Mouse (Mus musculus) heart, postnatal 14 days (tissue): ENCODE measurements around the gene Khk. TPM values are rescaled to one million over a fixed set of nuclear protein-coding genes. Genes with fewer than 3 reads are reported as not detected.

Experiments used
- DNase-seq, 2 experiments: peaks; one replicate each; pipeline ENCODE4 v3.0.0; 2021 to 2022
- intact Hi-C: fragments of 180-260 bp; cut with DNase I; formaldehyde crosslinking; loops from one replicate; pipeline ENCODE4 v1.15.1; 2025
- total RNA-seq, 2 experiments: library from RNA; stranded (reverse); gene quantifications; 2 replicates each; pipeline ENCODE4 v1.2.3; 2021

Gene Khk
- total RNA-seq, 2 experiments from 2014 or later: 15.4 TPM

DNA sequence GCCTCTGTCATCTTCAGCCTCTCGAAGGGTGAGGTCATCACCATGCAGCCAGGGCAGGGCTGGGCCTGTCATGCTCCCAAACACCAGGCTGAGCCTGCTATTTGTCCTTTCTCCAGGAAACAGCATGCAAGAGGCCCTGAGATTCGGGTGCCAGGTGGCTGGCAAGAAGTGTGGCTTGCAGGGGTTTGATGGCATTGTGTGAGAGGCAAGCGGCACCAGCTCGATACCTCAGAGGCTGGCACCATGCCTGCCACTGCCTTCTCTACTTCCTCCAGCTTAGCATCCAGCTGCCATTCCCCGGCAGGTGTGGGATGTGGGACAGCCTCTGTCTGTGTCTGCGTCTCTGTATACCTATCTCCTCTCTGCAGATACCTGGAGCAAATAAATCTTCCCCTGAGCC lies 9.6 kb downstream of the Khk start:
- no peak for DNase-seq

DNA sequence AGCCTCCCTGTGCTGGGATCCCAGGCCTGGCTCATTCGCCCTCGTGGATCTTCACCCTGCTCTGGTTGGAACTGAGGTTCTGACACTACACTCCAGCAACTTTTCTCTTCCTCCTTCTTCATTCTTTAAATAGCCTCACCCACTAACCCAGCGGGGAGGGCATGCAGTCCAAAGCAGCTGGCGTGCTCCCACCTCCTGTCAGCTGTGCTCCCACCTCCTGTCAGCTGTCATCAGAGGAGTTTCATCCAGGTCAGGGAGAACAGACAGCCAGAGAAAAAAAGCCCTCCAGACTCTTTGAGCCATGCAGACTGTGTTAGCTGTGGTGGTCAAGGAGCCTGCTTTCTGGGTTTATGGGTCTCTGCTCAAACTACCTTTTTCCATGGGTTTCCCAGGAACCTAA lies 10.1 kb downstream of the Khk start:
- intact Hi-C loops: loop anchor here (2.0 kb wide), 1 partner anchor 63 kb away; no protein-coding TSS in a partner anchor
- no peak for DNase-seq

More for the DNA sequence above, 9.6 kb downstream of the Khk start:
- intact Hi-C loops: loop anchor here (1.0 to 2.0 kb wide), 2 partner anchors 64 to 73 kb away; no protein-coding TSS in a partner anchor

- DNase-seq: no peak
- intact Hi-C loops: no loop called here
Observed at GRCm38 (mm10) chr5:30933705-30934104, 12.5 kb downstream of the Khk start.

DNA sequence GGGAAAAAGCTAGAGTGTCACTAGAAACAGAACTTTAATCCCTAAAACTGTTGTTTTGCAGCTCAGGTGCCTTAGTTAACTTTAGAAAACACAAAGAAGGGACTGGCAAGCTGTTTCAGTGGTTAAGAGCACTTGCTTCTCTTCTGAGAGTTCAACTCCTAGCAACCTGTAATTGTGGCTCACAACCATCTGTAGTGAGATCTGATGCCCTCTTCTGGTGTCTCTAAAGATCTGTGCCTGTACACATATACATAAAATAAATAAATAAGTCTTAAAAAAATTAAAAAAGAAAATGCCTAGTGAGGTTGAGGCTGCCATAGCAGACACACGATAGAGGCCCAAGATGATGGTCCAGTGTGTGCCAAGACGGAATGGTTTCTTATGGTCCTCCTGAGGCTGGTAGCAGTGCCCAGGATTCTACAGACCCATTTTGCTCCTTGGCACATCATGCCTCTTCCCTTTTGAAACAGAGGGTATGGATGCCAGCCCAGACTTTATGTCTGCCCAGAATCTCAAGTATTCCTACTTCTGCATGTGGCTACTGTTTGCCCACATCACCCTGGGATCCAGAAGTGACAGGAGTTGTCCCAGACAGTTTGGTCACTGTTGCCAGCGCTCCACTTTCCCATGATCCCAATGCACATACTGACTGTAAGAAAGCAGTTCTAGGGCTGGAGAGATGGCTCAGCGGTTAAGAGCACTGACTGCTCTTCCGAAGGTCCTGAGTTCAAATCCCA lies 13.7 kb downstream of the Khk start:
- intact Hi-C loops: no loop called here
- DNase-seq: no peak

DNA sequence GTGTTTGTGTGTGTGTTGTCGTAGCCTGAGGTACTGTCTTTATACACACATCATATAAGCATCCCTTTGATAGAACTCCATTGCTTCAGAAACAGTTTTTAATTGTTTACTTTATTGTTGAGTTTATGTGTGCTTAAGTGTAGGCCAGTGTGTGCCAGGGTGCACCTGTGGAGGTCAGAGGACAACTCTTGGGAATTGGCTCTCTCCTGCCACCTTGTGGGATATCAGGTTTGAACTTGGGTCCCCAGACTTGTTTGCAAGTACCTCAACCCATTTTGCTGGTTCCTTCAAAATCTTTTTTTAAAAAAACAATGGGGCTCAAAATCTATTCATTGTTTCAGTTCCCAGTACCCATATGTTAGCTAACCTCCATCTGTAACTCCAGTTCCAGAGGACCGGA lies 21.8 kb downstream of the Khk start:
- DNase-seq: no peak
- intact Hi-C loops: no loop called here

DNA sequence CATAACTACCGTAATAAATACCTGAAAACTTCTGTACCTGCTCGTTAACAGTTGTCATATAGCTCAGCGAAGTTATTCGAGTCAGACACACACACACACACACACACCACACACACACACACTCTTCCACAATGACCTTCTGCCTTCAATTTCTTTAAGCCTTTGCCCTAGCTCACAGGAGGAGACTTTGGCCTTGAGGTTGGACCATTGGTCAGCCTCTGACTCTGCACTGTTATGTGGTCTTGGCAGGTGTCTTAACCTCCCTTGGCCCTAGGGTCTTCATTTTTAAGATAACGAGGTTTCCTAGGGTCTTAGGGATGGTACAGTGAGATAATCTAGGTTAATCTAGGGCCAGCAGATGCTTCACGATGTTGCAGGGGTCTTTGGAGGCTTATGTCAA lies 23.1 kb downstream of the Khk start:
- intact Hi-C loops: no loop called here
- no peak for DNase-seq

- DNase-seq: peak; percentile 46 to 64
- intact Hi-C loops: no loop called here
Observed at GRCm38 (mm10) chr5:30944956-30945781, 23.9 kb downstream of the Khk start, which contains the start of gene Cgref1. Gene Cgref1 (minus strand): TSS chr5:30945591.

DNA sequence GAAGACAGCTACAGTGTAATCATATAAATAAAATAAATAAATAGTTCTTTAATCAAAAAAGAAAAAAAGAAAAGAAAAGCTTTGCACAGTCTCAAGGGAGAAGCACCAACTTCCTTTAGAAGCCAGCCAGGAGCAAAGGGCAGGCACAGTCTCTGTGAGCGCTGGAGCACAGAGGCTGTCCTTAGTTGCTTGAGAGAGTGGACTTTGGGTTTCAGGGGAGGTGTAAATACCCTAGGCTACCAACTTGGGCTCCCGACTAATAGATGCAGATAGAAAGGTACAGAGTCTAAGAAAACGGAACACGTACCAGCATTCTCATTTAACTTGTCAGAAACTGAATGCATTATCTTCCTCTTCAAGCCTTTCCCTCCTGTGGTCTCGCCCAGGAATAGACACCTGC lies 27.4 kb downstream of the Khk start:
- intact Hi-C loops: no loop called here
- no peak for DNase-seq

DNA sequence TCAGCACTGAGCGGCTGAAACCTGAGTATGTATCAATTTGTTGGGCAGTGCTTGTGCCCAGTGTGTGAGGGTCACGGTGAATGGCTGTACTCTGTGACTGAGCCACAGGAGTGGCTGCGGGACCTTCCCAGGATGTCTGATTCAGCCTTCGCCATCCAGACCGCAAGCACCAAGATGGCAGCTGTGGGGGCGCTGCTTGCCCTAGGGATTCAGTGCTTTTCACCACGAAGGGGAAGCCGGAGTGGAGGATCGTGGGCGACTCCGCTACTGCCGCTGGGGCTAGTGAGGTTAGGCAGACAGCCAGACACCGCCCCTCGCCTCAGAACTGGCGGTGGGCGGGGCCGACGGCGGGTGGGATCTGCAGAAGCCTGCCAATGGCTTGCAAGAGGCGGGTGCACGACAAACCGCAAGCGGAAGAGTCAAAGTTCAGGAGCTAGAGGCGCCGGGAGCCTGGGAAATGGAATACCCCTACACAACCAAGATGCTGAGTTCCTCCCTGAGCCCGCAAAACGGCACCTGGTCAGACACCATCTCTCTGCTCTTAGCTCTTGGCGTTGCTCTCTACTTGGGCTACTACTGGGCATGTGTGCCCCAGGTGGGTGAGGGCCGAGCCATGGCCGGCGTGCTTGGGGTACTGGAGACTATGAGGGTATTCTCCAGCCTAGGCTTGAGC lies 28.6 kb downstream of the Khk start:
- intact Hi-C loops: no loop called here
- DNase-seq: peak; percentile 94 to 95

- peak; percentile 39 to 45 for DNase-seq
- intact Hi-C loops: no loop called here
Observed at GRCm38 (mm10) chr5:30950451-30950850, 29.2 kb downstream of the Khk start.

DNA sequence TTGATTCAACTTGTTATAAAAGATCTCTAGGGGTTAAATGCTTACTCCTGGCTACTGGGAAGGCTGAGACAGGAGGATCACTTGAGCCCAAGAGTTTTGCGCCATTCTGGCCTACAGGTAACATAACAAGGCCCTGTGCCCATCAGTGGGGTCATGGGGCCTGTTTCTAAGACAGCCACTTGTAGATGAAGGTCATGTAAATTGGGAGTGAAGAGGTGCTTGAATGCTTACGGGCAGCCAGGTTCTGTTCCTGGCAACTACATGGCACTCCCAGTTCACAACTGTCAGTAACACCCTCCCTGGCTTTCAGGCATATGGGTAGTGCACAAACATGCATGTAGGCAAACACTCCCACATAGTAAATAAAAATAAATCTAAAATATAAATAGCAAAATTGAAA lies 29.7 kb downstream of the Khk start:
- intact Hi-C loops: no loop called here
- DNase-seq: no peak

GRCm38 (mm10) chr5:30951706-30952105 lies 30.5 kb downstream of the Khk start:
- intact Hi-C loops: no loop called here
- DNase-seq: no peak

DNA sequence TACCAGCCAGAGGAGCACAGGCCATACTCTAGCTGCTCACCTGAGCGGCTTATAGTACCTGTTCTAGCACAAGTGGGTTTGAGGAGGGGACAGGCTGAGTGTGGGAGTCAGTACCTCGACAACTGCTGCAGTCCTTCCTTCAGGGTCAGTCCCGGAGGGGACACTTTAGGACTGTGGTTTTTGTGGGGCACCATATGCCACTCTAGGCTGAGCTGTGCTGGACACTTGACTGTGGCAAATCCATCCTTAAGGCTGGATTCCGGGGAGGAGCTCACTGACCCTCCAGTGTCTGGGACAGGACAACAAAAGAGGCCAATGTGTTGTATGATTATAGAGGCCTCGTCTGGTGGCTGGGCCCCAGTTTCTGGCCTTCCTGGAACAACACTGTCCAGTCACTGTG lies 31.3 kb downstream of the Khk start:
- no peak for DNase-seq
- intact Hi-C loops: no loop called here

- DNase-seq: no peak
- intact Hi-C loops: no loop called here
Observed at GRCm38 (mm10) chr5:30954065-30954464, 32.8 kb downstream of the Khk start.

DNA sequence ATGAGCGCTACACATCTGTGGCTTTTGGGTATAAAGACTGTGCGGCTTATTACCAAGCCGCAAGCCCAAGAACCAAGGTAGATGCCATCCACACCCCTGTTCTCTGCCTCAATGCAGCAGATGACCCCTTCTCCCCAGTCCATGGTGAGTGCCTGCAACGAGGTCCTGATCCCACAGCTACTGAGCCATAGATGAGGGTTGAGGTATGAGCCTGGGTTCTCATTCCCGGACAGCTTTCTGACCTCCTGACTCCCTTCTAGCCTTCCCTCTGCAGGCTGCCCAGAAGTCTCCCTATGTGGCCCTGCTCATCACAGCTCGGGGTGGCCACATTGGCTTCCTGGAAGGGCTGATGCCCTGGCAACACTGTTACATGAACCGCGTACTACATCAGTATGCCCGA lies 33.3 kb downstream of the Khk start:
- intact Hi-C loops: no loop called here
- no peak for DNase-seq

GRCm38 (mm10) chr5:30955751-30956150 lies 34.5 kb downstream of the Khk start:
- DNase-seq: no peak
- intact Hi-C loops: loop anchor here (5.0 kb wide), 1 partner anchor 33 kb away; the partner anchor contains the start of gene Khk

GRCm38 (mm10) chr5:30957891-30958290 lies 36.7 kb downstream of the Khk start:
- DNase-seq: no peak
- intact Hi-C loops: loop anchor here (5.0 kb wide), 1 partner anchor 36 kb away; the partner anchor contains the start of gene Khk

DNA sequence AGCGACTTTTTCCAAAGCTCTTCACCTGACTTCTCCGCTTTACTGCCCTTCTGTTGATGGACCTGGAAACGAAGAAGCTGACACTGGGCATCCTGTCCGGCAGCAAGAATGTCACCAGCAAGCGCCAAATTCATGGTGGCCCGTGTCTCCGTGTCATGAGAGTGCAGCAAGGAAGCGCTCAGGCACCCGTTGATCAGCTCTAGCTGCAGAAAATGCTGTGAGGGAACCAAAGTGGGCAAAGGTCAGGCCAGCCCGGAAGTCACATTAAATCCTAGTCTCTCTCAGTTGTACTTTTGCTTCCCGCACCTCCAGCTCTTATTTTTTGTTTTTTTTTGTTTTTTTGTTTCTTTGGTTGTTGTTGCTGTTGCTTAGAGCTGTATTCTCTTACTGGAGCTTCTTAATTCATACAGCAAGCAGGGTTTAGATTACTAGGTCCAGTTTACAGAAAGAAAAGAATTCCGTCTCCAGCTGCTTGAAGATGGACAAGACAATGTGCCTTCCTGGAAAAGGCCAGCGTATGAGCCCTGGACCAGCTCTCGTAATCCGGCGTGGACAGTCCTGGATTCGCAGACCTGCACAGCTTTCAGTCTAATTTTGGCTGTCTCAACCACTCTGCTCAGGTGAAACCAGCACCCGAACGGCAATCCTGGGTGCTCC lies 38.1 kb downstream of the Khk start:
- intact Hi-C loops: loop anchor here (5.0 kb wide), 1 partner anchor 37 kb away; the partner anchor contains the start of gene Khk
- no peak for DNase-seq

- intact Hi-C loops: loop anchor here (2.0 to 5.0 kb wide), 2 partner anchors 38 to 89 kb away; partner anchors contain the start of genes Atraid, Khk and Slc5a6
- peak; percentile 99 for DNase-seq
Observed at GRCm38 (mm10) chr5:30959966-30960501, 38.8 kb downstream of the Khk start, which contains the start of gene Preb. Gene Preb (minus strand): TSS chr5:30960361.

- intact Hi-C loops: loop anchor here (2.0 kb wide), 1 partner anchor 88 kb away; the partner anchor contains the start of genes Atraid and Slc5a6
- no peak for DNase-seq
Observed at GRCm38 (mm10) chr5:30960814-30961213, 39.6 kb downstream of the Khk start.
